Mouse (Mus musculus): ENCODE results near the gene Btbd9.

GRCm38 (mm10) chr17:30389686-30390085 is 186.6 kb downstream of the Btbd9 start:
- TF ChIP-seq CHD2 (IDR thresholded peaks at IDR 0.05; ENCODE audit: low read length): no peak
- TF ChIP-seq CTCF (IDR thresholded peaks at IDR 0.05 in 2 of 3, conservative IDR thresholded peaks at IDR 0.05 in 1 of 3; ENCODE audit: control insufficient read depth in 1 of 3, insufficient read depth in 1 of 3, low read depth in 2 of 3, low read length in 3 of 3, poor library complexity in 1 of 3, severe bottlenecking in 1 of 3): no peak
- no peak for TF ChIP-seq POLR2A (IDR thresholded peaks at IDR 0.05; ENCODE audit: control insufficient read depth in 1 of 2, insufficient read depth in 1 of 2, low read depth in 1 of 2, low read length in 2 of 2, poor library complexity in 1 of 2)
- TF ChIP-seq GATA1 (IDR thresholded peaks at IDR 0.05; ENCODE audit: low read depth, low read length): no peak
- no peak for TF ChIP-seq MAX (IDR thresholded peaks at IDR 0.05; ENCODE audit: low read length)
- TF ChIP-seq EP300 (IDR thresholded peaks at IDR 0.05; ENCODE audit: low read depth in 1 of 2, low read length in 2 of 2): no peak
- TF ChIP-seq NRF1 (IDR thresholded peaks at IDR 0.05; ENCODE audit: insufficient read depth, low read depth, low read length, poor library complexity, severe bottlenecking): no peak
- TF ChIP-seq ZC3H11A (IDR thresholded peaks at IDR 0.05; ENCODE audit: low read depth, low read length): no peak
- no peak for TF ChIP-seq HCFC1 (IDR thresholded peaks at IDR 0.05; ENCODE audit: low read depth, low read length)
- no peak for TF ChIP-seq RAD21 (IDR thresholded peaks at IDR 0.05; ENCODE audit: low read depth, low read length)
- no peak for TF ChIP-seq ZKSCAN1 (IDR thresholded peaks at IDR 0.05; ENCODE audit: low read depth, low read length)
- TF ChIP-seq SMC3 (IDR thresholded peaks at IDR 0.05; ENCODE audit: low read depth, low read length): no peak

Measured in MEL (cell line).